Mouse (Mus musculus): Measurements from ENCODE around the gene Ttc25. TPM values are rescaled to one million over a fixed set of nuclear protein-coding genes. Genes with fewer than 3 reads are reported as not detected.

Ttc25 gene
- polyA plus RNA-seq, 1 experiment = 0.04 TPM

DNA sequence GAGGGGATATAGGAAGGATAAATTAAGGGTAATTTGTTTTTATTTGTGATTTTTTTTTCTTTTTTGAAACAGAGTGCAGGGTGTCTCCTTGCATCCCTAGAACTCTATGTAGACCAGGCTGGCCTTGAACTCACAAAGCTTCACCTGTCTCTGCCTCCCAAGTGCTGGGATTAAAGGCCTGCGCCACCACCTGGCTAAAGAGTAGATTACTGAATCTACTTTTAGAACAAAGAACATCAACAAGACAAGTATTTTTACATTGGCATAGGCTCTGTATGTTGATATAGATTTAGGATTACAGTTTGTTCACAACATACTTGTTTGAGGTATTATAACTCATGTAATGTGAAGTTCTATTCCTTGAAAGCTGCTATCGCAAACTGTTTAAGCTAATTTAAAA, 34.9 kb upstream of the Ttc25 start:
- H3K36me3 ChIP-seq (ENCODE audit: control insufficient read depth, insufficient read depth, low read length) = peaks cover 41% of the 10 kb centered on the region
- no peak for DNase-seq (ENCODE audit: low read depth in 1 of 2, low spot score in 2 of 2)
- TF ChIP-seq POLR2A (IDR thresholded peaks at IDR 0.05; ENCODE audit: low read depth, low read length) (no peak), CTCF (IDR thresholded peaks at IDR 0.05; ENCODE audit: extremely low read depth, insufficient read depth, insufficient read length, insufficient replicate concordance) (no peak)
- 96% methylated on average over 2 of the region's 2 CpGs for WGBS
- no peak overlapping the region for H3K27ac ChIP-seq (ENCODE audit: insufficient read depth, low read length)
- no peaks in the 10 kb centered on the region for H3K27me3 ChIP-seq (ENCODE audit: control insufficient read depth, insufficient read depth, low read length)
- H3K4me3 ChIP-seq (ENCODE audit: extremely low read depth, insufficient read depth, insufficient read length) = no peak overlapping the region
- H3K4me1 ChIP-seq (ENCODE audit: control insufficient read depth, insufficient read depth, insufficient read length) = no peaks in the 10 kb centered on the region

- Histone ChIP-seq H3K27ac (ENCODE audit: insufficient read depth, low read length) (no peak overlapping the region), H3K36me3 (ENCODE audit: control insufficient read depth, insufficient read depth, low read length) (peaks cover 51% of the 10 kb centered on the region), H3K27me3 (ENCODE audit: control insufficient read depth, insufficient read depth, low read length) (no peaks in the 10 kb centered on the region), H3K4me1 (ENCODE audit: control insufficient read depth, insufficient read depth, insufficient read length) (no peaks in the 10 kb centered on the region), H3K4me3 (ENCODE audit: extremely low read depth, insufficient read depth, insufficient read length) (no peak overlapping the region)
- 94% methylated on average over 1 of the region's 1 CpGs for WGBS
- no peak for DNase-seq (ENCODE audit: low read depth in 1 of 2, low spot score in 2 of 2)
- TF ChIP-seq POLR2A (IDR thresholded peaks at IDR 0.05; ENCODE audit: low read depth, low read length) (no peak), CTCF (IDR thresholded peaks at IDR 0.05; ENCODE audit: extremely low read depth, insufficient read depth, insufficient read length, insufficient replicate concordance) (no peak)
These were observed 33.0 kb upstream of the Ttc25 start for GRCm38 (mm10) chr11:100512384-100512783.

- Histone ChIP-seq H3K4me1 (ENCODE audit: control insufficient read depth, insufficient read depth, insufficient read length) (no peaks in the 10 kb centered on the region), H3K27me3 (ENCODE audit: control insufficient read depth, insufficient read depth, low read length) (no peaks in the 10 kb centered on the region), H3K4me3 (ENCODE audit: extremely low read depth, insufficient read depth, insufficient read length) (no peak overlapping the region), H3K36me3 (ENCODE audit: control insufficient read depth, insufficient read depth, low read length) (peaks cover 53% of the 10 kb centered on the region), H3K27ac (ENCODE audit: insufficient read depth, low read length) (0 out of 2 replicates have a peak overlapping the region, but pooled peaks have one; percentile 10)
- 89% methylated on average over 10 of the region's 10 CpGs for WGBS
- TF ChIP-seq POLR2A (IDR thresholded peaks at IDR 0.05; ENCODE audit: low read depth, low read length) (no peak), CTCF (IDR thresholded peaks at IDR 0.05; ENCODE audit: extremely low read depth, insufficient read depth, insufficient read length, insufficient replicate concordance) (no peak)
- DNase-seq (ENCODE audit: low read depth in 1 of 2, low spot score in 2 of 2) = no peak
These were observed 31.7 kb upstream of the Ttc25 start for GRCm38 (mm10) chr11:100513716-100514115.

- no peaks in the 10 kb centered on the region for H3K27me3 ChIP-seq (ENCODE audit: control insufficient read depth, insufficient read depth, low read length)
- TF ChIP-seq CTCF (IDR thresholded peaks at IDR 0.05; ENCODE audit: extremely low read depth, insufficient read depth, insufficient read length, insufficient replicate concordance) (no peak), POLR2A (IDR thresholded peaks at IDR 0.05; ENCODE audit: low read depth, low read length) (no peak)
- DNase-seq (ENCODE audit: low read depth in 1 of 2, low spot score in 2 of 2) = no peak
- no peaks in the 10 kb centered on the region for H3K4me1 ChIP-seq (ENCODE audit: control insufficient read depth, insufficient read depth, insufficient read length)
- no peak overlapping the region for H3K4me3 ChIP-seq (ENCODE audit: extremely low read depth, insufficient read depth, insufficient read length)
- peaks cover 58% of the 10 kb centered on the region for H3K36me3 ChIP-seq (ENCODE audit: control insufficient read depth, insufficient read depth, low read length)
- WGBS = 90% methylated on average over 9 of the region's 9 CpGs
- H3K27ac ChIP-seq (ENCODE audit: insufficient read depth, low read length) = 0 out of 2 replicates have a peak overlapping the region, but pooled peaks have one; percentile 22
These were observed 30.3 kb upstream of the Ttc25 start for GRCm38 (mm10) chr11:100515061-100515460.

- no peak overlapping the region for H3K4me3 ChIP-seq (ENCODE audit: extremely low read depth, insufficient read depth, insufficient read length)
- no peaks in the 10 kb centered on the region for H3K4me1 ChIP-seq (ENCODE audit: control insufficient read depth, insufficient read depth, insufficient read length)
- no peak for DNase-seq (ENCODE audit: low read depth in 1 of 2, low spot score in 2 of 2)
- 88% methylated on average over 9 of the region's 9 CpGs for WGBS
- H3K27me3 ChIP-seq (ENCODE audit: control insufficient read depth, insufficient read depth, low read length) = no peaks in the 10 kb centered on the region
- peaks cover 58% of the 10 kb centered on the region for H3K36me3 ChIP-seq (ENCODE audit: control insufficient read depth, insufficient read depth, low read length)
- no peak overlapping the region for H3K27ac ChIP-seq (ENCODE audit: insufficient read depth, low read length)
- TF ChIP-seq CTCF (IDR thresholded peaks at IDR 0.05; ENCODE audit: extremely low read depth, insufficient read depth, insufficient read length, insufficient replicate concordance) (no peak), POLR2A (IDR thresholded peaks at IDR 0.05; ENCODE audit: low read depth, low read length) (no peak)
These were observed 29.6 kb upstream of the Ttc25 start for GRCm38 (mm10) chr11:100515789-100516188.

- Histone ChIP-seq H3K27me3 (ENCODE audit: control insufficient read depth, insufficient read depth, low read length) (no peaks in the 10 kb centered on the region), H3K4me1 (ENCODE audit: control insufficient read depth, insufficient read depth, insufficient read length) (no peaks in the 10 kb centered on the region), H3K27ac (ENCODE audit: insufficient read depth, low read length) (no peak overlapping the region), H3K36me3 (ENCODE audit: control insufficient read depth, insufficient read depth, low read length) (peaks cover 58% of the 10 kb centered on the region), H3K4me3 (ENCODE audit: extremely low read depth, insufficient read depth, insufficient read length) (no peak overlapping the region)
- TF ChIP-seq CTCF (IDR thresholded peaks at IDR 0.05; ENCODE audit: extremely low read depth, insufficient read depth, insufficient read length, insufficient replicate concordance) (no peak), POLR2A (IDR thresholded peaks at IDR 0.05; ENCODE audit: low read depth, low read length) (no peak)
- WGBS = 82% methylated on average over 9 of the region's 9 CpGs
- DNase-seq (ENCODE audit: low read depth in 1 of 2, low spot score in 2 of 2) = no peak
These were observed 29.1 kb upstream of the Ttc25 start for GRCm38 (mm10) chr11:100516291-100516690.

- Histone ChIP-seq H3K4me3 (ENCODE audit: extremely low read depth, insufficient read depth, insufficient read length) (no peak overlapping the region), H3K36me3 (ENCODE audit: control insufficient read depth, insufficient read depth, low read length) (peaks cover 56% of the 10 kb centered on the region), H3K27ac (ENCODE audit: insufficient read depth, low read length) (no peak overlapping the region), H3K27me3 (ENCODE audit: control insufficient read depth, insufficient read depth, low read length) (no peaks in the 10 kb centered on the region), H3K4me1 (ENCODE audit: control insufficient read depth, insufficient read depth, insufficient read length) (no peaks in the 10 kb centered on the region)
- TF ChIP-seq CTCF (IDR thresholded peaks at IDR 0.05; ENCODE audit: extremely low read depth, insufficient read depth, insufficient read length, insufficient replicate concordance) (no peak), POLR2A (IDR thresholded peaks at IDR 0.05; ENCODE audit: low read depth, low read length) (no peak)
- WGBS = 97% methylated on average over 5 of the region's 5 CpGs
- no peak for DNase-seq (ENCODE audit: low read depth in 1 of 2, low spot score in 2 of 2)
These were observed 27.2 kb upstream of the Ttc25 start for GRCm38 (mm10) chr11:100518188-100518591.
